Mouse (Mus musculus): ENCODE data around the gene Orc6.

Orc6 gene

GRCm38 (mm10) chr8:85299434-85300077 is at the start of gene Orc6, which contains the start of gene Vps35:
Gene Orc6 (plus strand): TSS chr8:85299632.
Gene Vps35 (minus strand): TSS chr8:85299802.
- peak; percentile 97 to 98 for DNase-seq

GRCm38 (mm10) chr8:85286846-85287245 is 12.6 kb upstream of the Orc6 start:
- no peak for DNase-seq

DNA sequence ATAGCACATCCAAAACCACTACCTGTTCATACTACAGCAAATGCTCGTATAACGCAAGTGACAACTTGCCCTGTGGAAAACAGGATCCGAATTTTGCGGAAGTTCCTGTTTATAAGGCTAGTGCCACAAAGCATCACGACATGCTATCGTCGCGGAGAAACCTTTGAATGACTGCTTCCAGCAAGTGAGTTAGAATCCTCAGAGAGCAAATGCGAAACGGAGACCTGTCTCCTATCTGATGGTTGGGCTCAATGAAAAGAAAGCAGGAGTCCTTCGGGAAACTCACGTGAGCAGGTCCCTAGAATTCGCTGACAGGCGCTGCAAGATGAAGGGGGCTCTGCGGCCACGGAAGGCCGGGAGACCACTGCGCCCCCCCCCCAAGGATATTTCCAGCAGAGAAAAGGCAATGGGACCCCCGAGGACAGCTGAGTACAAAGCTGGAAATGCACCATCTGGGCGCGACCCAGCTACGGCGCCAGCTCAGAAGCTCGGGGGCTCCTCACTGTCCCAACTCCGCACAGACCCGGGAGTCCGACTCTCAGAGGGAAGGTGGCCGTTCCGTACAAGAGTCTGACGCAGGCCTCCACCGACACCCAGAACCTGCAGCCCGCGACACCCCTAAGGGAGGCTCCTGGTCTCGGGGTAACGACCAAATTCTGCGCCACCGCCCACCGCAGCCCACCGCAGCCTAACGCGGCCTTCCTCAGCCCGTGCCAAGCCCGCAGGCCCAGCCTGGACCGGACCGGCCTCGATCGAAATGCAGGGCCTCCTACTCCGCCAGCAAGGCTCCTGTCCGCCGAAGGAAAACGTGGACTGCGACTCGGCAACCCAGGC is 615 bp upstream of the Orc6 start:
- no peak for DNase-seq

DNA sequence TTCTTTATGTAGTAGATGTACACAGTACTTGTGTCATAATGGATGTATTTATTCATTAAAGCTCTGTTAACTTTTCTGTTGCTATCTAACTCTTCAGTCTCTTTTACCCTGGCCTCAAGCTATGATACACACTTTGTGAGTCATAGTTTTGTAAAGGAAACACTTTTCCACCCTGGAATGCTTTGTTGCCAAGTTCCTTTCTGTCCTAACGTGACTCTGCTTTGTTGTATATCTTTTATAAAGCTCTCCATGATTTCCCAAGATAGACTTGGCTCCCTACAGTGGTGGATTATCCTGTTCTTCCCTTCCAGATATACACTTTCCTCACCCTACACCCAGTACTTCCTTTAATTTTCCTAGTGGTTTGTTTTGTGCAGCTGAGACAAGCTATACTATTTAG is 2.5 kb downstream of the Orc6 start:
- DNase-seq: no peak

GRCm38 (mm10) chr8:85302931-85303330 is 3.5 kb downstream of the Orc6 start:
- no peak for DNase-seq

DNA sequence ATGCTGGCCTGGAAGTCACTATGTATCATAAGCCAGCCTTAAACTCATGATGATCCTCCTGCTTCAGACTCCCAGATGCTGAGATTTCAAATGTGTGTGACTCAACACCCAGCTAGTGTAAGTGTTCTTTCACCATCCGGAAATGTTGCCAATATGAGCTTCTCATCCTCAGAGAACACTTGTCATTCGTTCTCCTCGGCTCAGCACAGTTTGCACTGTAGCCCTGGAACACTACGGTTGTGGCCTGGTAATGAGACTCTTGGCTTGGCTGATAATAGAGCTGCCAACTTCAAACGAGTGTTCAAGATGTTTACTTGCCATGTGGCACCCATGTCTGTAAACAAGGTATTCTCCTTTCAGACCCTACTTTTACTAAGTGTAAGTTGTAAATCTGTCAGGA is 4.1 kb downstream of the Orc6 start:
- DNase-seq: no peak

DNA sequence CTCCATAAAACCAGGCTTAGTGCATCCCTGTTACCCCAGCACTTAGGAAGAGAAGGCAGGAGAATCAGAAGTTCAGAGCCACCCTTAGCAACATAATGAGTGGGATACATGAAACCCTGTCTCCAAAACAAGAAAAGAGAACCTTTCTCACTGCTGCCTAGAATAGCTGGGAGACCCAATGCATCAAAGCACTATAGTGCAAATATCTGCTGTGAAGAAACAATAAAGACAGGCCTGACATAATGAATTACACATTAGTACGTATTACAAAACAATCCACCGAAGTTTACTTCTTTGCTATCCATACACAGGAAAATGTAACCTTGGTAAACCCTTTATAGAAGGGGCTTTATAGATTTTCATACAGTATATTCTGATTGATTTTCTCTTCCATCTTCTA is 9.1 kb downstream of the Orc6 start:
- no peak for DNase-seq

GRCm38 (mm10) chr8:85311743-85312142 is 12.3 kb downstream of the Orc6 start:
- peak in 1 of 2 experiments; percentile 13 for DNase-seq

- DNase-seq: no peak
Observed at GRCm38 (mm10) chr8:85313036-85313435, 13.6 kb downstream of the Orc6 start.

DNA sequence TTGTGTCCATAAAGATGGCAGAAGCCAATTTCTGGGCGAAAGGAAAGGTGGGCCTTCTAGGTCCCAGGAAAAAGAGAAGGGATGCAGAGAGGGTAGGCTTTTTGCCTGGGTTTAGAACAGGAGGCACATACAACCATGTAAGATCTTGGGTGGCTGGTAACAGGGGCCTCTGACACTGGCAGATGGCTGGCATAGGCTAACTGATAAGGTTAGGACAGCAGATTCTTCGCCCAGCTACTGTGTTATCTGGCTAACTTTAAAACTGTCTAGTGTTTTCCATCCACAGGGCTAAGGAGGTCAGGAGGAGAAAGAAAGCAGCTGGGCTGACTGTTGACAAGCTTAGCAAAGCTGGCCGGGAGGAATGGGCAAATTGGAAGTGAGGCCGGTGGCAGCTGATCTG is 19.1 kb downstream of the Orc6 start:
- no peak for DNase-seq

GRCm38 (mm10) chr8:85321981-85322380 is 22.5 kb downstream of the Orc6 start:
- DNase-seq: no peak

DNA sequence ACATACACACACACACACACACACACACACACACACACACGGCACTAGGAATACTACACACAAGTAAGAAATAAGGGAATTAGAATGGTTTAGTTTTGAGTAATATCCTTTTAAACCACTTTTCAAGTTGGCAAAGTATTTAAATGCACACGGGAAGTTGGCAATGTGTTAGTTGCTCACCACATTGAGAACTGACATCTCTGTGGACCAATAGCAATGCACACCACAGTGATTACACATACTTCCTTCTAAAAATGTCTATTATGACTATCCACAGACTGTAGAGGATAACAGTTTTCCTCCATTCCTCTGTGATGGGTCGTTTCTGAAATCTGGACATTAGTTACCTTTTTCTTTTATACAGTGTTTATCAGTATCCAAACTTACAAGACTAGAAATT is 23.7 kb downstream of the Orc6 start:
- no peak for DNase-seq

DNA sequence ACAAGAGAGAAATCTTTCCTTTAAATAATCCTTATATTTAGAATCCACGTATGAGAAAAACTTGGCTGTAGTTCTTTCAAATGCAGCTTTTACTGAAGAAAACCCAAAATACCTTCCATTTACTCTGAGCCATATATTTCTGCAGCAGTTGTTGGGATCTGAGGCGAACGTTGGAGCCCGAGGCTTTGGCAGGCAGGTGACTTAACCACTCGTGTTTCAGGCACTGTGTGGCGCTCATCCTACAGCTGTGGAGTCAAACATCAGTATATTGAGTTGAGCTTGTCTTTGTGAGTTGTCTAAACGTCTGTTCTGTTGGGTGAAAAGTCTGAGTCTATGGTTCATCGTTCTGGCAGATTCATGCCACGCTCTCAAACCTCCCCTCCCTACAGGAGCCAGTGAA is 27.6 kb downstream of the Orc6 start:
- DNase-seq: no peak

- DNase-seq: no peak
Observed at GRCm38 (mm10) chr8:85329506-85329905, 30.1 kb downstream of the Orc6 start.

DNA sequence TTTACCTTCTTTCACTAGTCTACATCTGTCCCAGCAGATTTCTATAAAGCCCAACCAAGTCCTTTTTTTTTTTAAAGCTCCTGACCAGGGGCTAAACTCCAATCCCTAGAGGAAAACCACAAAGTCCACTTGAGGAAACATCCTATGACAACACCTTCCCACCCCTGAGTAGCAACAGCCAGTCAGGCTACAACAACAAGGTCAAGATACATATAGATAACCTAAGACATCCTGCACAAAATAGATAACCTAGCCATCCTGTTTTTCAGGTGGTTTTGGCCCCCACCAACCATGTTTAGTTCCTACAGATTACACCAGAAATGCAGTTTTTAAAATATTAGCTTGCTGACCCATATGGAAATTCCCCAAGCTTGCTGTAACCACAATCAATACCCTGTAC is 35.7 kb downstream of the Orc6 start:
- no peak for DNase-seq

DNA sequence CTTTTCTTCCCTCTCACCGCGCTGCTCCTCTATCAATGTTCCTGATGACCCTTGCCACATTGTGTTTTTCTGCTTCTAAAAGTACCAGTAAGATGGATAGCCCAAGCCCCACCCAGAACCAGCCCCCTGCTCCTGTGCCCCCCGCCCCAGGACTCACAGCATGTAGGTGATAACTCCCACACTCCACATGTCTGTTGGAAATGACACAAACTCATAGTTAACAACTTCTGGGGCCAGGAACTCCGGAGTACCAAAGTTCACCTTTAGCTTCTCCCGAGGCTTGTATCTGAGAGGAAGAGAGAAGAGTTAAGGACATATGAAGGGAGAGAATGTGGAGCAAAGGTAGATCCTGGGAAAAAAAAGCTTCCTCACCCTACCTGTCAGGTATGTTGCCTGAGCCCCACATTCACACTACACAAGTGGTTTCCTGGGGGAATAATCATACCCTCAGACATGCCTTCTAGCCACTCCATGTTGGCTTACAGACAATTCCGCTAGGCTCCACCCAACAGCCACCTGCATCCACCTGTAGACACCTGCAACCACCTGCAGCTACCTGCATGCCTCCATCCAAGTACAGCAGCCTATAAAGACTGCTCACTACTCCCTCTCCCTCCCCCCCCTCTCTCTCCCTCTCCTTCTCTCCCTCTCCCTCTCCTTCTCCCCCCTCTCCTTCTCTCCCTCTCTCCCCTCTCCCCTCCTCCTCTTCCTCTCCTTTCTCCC is 36.9 kb downstream of the Orc6 start:
- no peak for DNase-seq

GRCm38 (mm10) chr8:85337681-85338080 is 38.2 kb downstream of the Orc6 start:
- DNase-seq: no peak

DNA sequence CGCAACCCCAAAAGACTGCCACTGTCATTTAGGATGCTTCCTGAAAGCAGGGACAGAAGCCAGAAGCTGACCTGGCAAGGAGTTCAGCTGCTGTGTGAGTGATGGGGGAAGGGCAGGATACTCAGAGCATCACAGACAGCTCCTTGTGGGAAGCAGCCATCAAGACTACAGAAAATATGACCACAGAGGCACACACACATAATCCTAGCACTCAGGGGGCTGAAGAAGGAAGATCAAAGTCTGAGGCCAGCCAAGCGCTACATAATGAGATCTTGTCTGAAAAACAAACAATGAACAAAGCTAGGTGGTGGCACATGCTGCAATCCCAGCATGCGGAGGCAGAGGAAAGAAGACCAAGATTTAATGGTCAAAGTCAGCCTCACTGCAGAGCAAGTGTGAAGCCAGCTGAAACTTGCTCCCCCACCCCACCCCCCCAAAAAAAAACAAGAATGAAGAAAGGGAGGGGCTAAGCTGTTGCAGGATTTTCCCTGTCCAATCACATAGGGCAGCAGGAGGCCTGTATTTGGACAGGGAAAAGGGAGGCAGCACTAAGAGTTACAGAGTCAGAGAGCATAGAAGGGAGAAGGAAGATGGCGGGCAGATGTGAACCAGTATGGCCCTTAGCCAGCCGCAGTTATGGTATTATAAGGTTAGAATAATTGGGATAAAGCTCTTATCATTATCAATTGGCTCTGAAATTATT is 40.6 kb downstream of the Orc6 start:
- DNase-seq: peak in 1 of 2 experiments; percentile 18

- no peak for DNase-seq
Observed at GRCm38 (mm10) chr8:85353287-85353686, 53.9 kb downstream of the Orc6 start.

Measured in cerebellum, postnatal 25 days (tissue).